Mouse (Mus musculus) monocyte, adult 2 months (primary cell): Measurements from ENCODE around the gene Fgf15.
"Not testable (repeated sequence)": the region's sequence is repeated elsewhere in the genome, so short reads cannot be mapped to it uniquely, and the experiment has no call there.

Experiments
- DNase-seq, 2 experiments: peaks; one replicate each; pipeline ENCODE4 v3.0.0; 2022; ENCODE audit warnings: low spot score in 2 of 2, low read depth in 1 of 2

Fgf15 gene

DNA sequence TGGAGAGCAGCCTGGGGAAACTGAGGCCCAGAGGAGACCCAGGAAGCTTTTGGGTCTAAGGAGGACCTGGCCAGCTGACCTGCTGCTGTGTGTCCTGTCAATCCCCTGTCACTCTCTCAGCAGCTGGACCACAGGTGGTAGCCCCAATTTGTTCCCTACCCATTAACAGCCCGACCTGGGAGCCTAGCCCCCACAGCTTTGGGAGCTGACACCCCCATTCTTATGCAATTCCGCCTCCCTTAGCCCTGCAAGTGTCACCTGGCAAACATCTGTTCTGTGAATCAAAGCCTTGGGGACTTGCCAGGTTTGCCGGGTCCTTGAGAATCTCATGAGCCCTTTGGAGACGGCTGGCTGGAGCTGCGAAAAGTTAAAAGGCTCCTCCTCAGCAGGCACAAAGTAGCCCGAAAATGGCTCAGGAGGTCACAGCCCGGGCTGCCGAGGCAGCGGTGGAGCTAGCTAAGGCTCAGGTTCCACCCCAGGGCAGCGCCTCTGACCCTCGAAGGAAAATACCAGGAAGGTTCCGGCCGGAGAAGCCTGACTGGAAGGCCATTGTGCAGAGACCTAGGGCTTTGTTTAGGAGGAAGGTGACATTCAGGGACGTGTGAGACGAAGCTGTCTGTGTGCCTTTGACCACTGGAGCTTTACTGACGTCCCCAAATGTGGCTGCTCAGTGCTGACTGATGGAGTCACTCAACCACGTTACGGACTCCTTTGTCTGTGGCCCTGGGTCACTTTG, 7.6 kb upstream of the Fgf15 start:
- DNase-seq: no peak

GRCm38 (mm10) chr7:144890661-144891060, 5.7 kb upstream of the Fgf15 start:
- not testable (repeated sequence) for DNase-seq

- DNase-seq: no peak
Observed at GRCm38 (mm10) chr7:144891863-144892262, 4.5 kb upstream of the Fgf15 start.

- DNase-seq: no peak
Observed at GRCm38 (mm10) chr7:144892322-144892721, 4.0 kb upstream of the Fgf15 start.

DNA sequence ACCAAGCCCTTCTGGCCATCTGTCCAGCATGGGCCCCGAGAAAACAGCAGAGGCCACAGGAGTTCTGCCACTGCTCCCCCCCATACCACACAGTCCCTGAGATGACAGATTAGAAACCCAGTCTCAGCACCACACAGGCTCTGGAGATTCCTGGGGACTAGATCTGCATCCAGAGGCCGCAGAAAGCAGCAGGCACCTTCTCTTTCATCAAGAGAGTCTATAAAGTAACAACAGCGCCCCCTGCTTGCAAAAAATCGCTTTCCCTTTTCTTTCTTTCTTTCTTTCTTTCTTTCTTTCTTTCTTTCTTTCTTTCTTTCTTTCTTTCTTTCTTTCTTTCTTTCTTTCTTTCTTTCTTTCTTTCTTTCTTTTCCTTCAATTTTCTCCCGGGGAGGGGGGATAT, 2.1 kb upstream of the Fgf15 start:
- DNase-seq: no peak

- no peak for DNase-seq
Observed at GRCm38 (mm10) chr7:144894706-144895105, 1.6 kb upstream of the Fgf15 start.

DNA sequence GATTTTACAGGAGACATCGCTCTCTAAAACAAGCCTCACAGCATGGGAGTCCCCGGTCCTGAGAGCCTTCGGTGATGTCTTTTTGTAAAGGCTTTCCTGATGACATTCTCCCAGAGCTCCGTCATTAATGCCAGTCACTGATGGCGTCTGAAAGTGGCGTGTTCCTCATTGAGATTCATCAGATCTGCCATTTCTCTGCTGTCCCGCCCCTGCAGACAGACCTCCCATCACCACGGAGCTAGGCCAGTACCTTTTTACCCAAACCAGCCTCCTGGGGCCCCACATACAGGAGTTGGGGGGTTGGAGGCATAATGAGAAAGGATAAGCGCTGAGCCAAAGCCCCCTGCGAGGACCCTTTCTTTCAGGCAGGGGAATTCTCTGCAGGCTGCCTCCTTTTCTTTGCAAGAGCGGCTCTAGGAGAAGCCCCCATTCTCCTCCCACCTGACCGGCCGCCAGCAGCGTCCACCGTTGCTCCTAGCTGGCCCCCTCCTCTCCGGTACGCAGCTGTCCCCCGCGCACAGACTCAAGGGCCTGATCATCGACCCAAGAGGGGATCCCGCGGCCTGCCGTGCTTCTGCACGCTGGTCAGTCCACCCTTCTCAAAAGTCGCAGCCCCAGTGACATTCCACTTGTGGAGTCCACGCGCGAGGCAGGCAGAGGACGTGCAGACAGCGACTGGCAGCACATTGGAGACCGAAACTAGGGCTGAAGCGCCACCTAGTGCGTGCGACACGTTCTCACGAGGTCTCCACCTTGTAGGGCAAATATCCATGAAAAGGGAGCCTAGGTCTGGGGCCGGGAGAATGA, 823 bp upstream of the Fgf15 start:
- DNase-seq: no peak

DNA sequence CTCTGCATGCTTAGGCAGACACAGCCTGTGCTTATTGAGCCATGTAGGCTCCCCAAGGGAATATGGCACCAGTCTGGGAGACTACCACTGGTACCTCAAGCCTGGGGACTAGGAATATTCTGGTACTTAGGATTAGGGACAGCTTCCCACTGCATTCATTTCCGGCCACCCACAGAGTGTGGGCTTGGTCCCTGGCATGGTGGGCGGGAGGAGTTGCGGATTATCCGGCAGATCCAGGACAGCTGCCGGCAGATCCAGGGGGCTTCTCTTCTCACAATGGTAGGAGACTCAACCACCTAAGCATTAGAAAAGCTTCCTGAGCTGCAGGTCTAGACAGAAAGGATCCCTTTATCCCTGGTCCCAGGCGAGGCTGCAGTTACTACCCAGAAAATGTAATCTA, 2.2 kb downstream of the Fgf15 start:
- DNase-seq: no peak

DNA sequence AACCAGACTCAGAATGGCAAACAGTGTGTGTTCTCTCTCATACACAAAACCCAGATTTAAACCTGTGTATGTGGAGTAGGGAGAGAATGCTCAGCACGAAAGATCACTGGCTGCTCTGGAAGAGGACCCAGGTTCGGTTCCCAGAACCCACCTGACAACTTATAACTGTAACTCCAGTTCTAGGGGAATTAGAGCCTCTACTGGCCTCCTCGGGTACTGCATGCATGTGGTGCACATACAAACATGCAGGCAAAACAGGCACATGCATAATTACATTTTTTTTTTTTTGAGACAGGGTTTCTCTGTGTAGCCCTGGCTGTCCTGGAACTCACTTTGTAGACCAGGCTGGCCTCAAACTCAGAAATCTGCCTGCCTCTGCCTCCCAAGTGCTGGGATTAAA, 9.2 kb downstream of the Fgf15 start:
- not testable (repeated sequence) for DNase-seq

- peak in 1 of 2 experiments; percentile 34 for DNase-seq
Observed at GRCm38 (mm10) chr7:144906708-144907397, 10.5 kb downstream of the Fgf15 start.

DNA sequence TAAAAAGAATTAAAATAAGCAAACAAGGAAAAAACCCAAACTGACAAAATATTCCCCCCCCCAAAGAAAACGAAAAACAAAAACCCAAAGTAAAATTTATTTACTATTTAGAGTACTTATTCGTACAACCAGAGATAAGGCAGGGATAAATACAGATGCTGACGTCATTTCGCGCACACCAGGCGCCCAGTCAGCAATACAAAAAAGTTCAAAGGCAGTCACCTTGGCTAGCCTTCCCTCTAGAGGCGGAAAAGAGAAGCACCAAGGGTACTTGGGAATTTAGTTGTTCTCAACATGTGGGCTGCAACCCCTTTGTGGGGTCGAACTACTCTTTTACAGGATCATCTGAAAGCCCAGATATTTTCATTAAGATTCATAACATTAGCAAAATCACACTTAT, 11.5 kb downstream of the Fgf15 start:
- DNase-seq: no peak

- DNase-seq: no peak
Observed at GRCm38 (mm10) chr7:144908705-144909104, 12.4 kb downstream of the Fgf15 start.

DNA sequence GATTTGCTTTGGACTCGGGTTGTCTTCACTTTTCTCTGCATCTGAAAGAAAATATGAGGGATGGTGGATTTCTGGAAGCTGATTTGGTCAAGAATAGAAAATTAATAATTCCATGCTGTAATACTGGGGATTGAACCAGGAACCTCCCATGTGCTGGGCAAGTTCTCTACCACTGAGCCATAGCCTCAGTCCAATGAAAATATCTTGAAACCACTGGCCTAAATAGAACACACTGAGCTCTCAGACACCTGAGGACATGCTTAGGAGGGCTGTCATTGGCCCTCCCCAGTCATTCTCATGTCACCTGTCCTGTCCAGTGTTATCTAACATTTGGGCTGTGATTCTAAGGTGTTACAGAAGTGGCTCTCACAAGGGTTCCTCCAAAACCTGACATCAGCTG, 14.8 kb downstream of the Fgf15 start:
- no peak for DNase-seq

DNA sequence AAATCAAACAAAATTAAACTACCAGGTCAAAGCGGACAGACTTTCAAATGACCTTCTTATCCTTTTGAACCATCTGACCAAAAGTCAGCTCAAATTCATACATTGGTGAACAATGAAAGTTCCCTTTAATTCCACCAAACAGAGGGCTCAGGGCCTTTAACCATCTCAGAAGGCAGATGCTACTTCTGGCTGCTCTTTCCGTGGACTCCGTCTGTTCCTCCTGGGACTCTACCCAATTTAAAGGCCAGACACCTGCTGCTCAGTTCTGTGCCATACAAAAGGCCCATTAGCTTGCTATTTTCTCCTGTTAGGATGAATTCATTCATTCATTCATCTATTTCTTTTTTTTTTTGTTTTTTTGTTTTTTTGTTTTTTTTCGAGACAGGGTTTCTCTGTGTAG, 16.6 kb downstream of the Fgf15 start:
- DNase-seq: no peak

DNA sequence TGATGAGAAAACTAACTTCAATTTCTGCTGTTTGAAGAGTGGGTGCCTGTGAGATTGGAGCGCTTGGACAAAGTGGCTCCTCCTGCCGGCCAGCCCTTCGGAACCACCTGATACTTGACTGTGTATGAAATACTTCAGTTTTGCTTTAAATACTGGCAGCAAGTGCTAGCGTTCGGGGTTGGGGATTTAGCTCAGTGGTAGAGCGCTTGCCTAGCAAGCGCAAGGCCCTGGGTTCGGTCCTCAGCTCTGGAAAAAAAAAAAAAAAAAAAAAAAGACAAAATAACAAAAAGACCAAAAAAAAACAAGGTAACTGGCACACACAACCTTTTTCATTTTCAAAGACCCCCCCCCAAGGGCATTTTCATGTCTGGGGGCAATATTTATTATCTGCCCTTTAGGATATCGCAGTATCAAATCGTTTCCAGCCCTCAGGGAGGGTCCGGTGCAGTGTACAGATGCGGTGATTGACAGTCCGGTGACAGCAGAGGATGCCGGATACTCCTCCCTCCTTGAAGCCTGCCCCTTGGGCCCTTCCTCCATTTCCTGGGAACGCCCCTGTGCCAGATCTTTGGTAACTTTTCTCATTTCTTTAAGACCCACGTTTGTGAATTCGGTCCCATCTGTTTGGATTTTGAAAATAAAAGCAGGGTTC, 18.1 kb downstream of the Fgf15 start:
- DNase-seq: peak in 1 of 2 experiments; percentile 26

- DNase-seq: peak; percentile 63 to 87
Observed at GRCm38 (mm10) chr7:144914948-144915750, 18.8 kb downstream of the Fgf15 start, which contains the start of gene LTO1. TSS of gene LTO1 (plus strand) at chr7:144915100.

DNA sequence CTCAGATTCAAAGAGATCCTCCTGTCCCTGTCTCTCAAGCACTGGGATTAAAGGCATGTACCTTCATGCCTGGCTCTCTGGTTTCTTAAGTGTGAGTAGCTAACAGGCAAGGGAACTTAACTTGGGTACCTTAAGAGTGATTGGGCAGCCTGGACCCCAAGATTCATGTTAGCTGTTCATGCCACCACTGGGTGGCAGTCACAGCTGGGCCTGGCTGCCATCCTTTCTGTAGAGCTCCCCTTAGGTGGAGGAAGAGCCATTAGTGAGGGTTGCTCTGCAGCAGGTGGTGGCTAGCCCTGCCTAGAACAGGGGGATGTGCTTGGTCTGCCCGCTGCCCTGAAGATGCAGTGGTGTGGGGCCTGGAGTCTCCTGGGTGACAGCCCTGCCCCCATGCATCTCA, 22.5 kb downstream of the Fgf15 start:
- DNase-seq: no peak

DNA sequence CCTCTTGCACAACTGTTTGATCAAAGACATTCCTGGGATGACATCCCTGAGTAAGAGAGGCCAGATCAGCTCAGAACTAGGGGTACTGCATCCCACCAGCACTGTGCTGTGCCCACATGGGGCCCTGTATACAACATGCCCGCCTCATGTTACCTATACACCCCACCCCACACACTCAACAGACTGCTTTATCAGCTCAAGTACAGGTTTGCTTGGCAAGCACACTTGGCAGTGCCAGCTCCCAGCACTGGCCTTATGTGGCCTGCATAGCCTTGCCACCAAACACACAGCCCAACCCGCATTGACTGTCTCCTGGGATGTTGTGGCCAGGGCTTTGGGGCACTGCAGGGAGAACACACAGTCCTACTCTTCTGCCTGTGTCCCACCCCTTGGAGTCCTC, 31.3 kb downstream of the Fgf15 start:
- no peak for DNase-seq

DNA sequence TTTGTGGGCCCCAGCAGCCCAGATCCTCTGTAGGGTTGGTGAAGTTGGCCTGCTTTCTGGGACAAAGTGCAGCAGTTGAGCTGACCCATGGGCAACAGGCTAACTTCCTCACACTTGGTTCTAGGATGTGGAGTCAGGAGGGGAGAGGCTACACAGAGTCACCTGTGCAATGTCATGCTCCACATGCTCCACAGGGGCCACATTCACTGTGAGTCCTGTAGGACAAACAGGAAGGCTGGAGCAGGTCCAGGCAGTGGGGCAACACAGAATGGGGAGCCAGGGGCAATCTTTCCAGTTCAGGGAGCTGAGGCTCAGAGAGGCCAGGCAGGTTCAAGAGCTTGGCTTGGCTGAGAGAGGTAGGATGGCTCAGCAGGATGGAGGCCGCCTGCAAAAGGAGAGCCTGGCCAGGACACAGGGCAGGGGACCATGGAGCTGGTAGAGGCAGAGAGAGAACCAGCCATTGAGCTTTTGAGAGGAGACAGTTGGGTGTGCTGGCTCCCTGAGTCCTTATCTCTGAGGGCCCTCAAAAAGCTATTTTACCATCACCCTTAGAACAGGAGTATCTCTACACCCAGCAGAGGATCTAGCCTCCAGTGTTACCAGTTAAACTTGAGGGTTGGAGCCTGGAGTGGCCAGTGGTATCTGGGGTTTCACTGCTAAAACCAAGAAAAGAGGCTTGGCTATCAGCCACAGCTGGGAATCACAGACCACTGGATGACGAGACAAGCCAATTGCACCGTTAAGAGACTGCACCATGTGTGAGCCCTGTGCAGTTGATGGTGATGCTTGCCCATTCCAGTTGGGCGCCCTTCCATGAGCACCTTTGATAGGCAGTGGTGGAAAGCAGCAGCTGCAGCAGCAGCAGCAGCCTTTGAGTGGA, 31.9 kb downstream of the Fgf15 start:
- DNase-seq: no peak

DNA sequence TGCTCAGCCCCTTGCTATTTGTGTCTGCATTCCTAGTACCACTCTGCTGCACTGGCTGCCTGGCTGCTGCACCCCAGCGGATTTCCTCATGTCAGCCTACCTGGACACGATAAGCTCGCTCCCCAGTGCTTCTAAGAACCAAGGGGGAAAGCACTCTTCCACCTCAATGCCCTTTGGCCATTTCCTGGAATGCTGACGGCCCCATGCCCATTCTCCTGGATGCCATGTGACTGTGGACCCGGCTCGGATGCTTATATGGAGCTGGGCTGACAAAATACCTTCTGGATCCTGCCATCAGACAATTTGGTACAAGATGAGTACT, 32.5 kb downstream of the Fgf15 start:
- no peak for DNase-seq
